Mouse (Mus musculus): ENCODE data around the gene Olfr1253. TPM values are rescaled to one million over a fixed set of nuclear protein-coding genes. Genes with fewer than 3 reads are reported as not detected.

Olfr1253 gene
- not detected in 2 replicates for polyA plus RNA-seq (2012; rRNA removed)

DNA sequence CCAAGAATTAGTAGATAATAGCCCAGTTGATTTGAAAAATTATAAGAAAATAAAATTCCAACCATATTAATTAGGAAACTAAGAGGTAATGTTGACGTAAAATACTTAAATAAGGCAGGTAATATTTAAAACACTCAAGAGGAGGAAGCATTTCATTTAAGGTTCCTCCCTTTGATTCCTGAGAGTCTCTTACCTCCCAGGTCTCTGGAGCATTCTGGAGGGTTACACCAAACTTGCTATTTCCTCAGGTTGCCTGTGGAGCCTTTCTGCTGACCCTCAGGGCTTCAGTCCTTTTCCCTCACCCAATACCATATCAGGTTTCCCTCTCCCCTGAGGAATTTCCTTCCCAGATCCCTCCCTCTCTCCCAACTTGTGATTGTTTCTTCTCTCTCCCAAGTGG is at the start of gene Olfr1253:
TSS of gene Olfr1253 (minus strand) at position 101 of the 400 bp plus-strand sequence.

GRCm38 (mm10) chr2:89793519-89793918 is 36.6 kb upstream of the Olfr1253 start, which contains the start of gene Olfr1254:
Gene Olfr1254, minus strand, starts transcription at chr2:89793619.

GRCm38 (mm10) chr2:89724912-89725311 is 32.0 kb downstream of the Olfr1253 start, which contains the start of gene Olfr1252:
Gene Olfr1252, minus strand, starts transcription at chr2:89725012.

Other genes starting within 250 kb of the Olfr1253 start
- not detected in 2 replicates for gene Olfr1243, start 225.6 kb downstream of the Olfr1253 start, polyA plus RNA-seq (2012; rRNA removed)
- gene Olfr1245, start 178.6 kb downstream of the Olfr1253 start, polyA plus RNA-seq (2012; rRNA removed), result not detected in 2 replicates
- not detected in 2 replicates for gene Olfr1246, start 163.9 kb downstream of the Olfr1253 start, polyA plus RNA-seq (2012; rRNA removed)
- not detected in 2 replicates for gene Olfr1247, start 143.0 kb downstream of the Olfr1253 start, polyA plus RNA-seq (2012; rRNA removed)
- not detected in 2 replicates for gene Olfr1248, start 138.8 kb downstream of the Olfr1253 start, polyA plus RNA-seq (2012; rRNA removed)
- not detected in 2 replicates for gene Olfr1249, start 122.1 kb downstream of the Olfr1253 start, polyA plus RNA-seq (2012; rRNA removed)
- not detected in 2 replicates for gene Olfr1250, start 95.6 kb downstream of the Olfr1253 start, polyA plus RNA-seq (2012; rRNA removed)
- not detected in 2 replicates for gene Olfr1251, start 85.2 kb downstream of the Olfr1253 start, polyA plus RNA-seq (2012; rRNA removed)
- gene Olfr1252, start 32.1 kb downstream of the Olfr1253 start, polyA plus RNA-seq (2012; rRNA removed), result not detected in 2 replicates
- gene Olfr1254, start 36.5 kb upstream of the Olfr1253 start, polyA plus RNA-seq (2012; rRNA removed), result not detected in 2 replicates
- not detected in 2 replicates for gene Olfr1255, start 55.0 kb upstream of the Olfr1253 start, polyA plus RNA-seq (2012; rRNA removed)
- not detected in 2 replicates for gene Olfr1256, start 84.5 kb upstream of the Olfr1253 start, polyA plus RNA-seq (2012; rRNA removed)
- not detected in 2 replicates for gene Olfr48, start 91.1 kb upstream of the Olfr1253 start, polyA plus RNA-seq (2012; rRNA removed)
- not detected in 2 replicates for gene Olfr1257, start 121.3 kb upstream of the Olfr1253 start, polyA plus RNA-seq (2012; rRNA removed)
- not detected in 2 replicates for gene Olfr1258, start 170.2 kb upstream of the Olfr1253 start, polyA plus RNA-seq (2012; rRNA removed)
- gene Olfr1259, start 191.6 kb upstream of the Olfr1253 start, polyA plus RNA-seq (2012; rRNA removed), result not detected in 2 replicates
- not detected in 2 replicates for gene Olfr1260, start 217.2 kb upstream of the Olfr1253 start, polyA plus RNA-seq (2012; rRNA removed)
- gene Olfr1261, start 234.1 kb upstream of the Olfr1253 start, polyA plus RNA-seq (2012; rRNA removed), result not detected in 2 replicates
- gene Olfr1262, start 243.1 kb upstream of the Olfr1253 start, polyA plus RNA-seq (2012; rRNA removed), result not detected in 2 replicates

Data from colon, adult 2 months (tissue).